Mouse (Mus musculus) bone marrow macrophage, adult 2 months (primary cell): ENCODE results near the gene Dusp6. TPM values are rescaled to one million over a fixed set of nuclear protein-coding genes. Genes with fewer than 3 reads are reported as not detected.

Source experiments
- H3K27ac ChIP-seq: 2 replicates; pipeline ENCODE4 v1.5.1; 2012; ENCODE audit warnings: low read depth, low read length; ENCODE audit not compliant: insufficient read depth
- H3K4me1 ChIP-seq: 2 replicates; pipeline ENCODE4 v1.6.1; 2012; ENCODE audit warnings: low read length; ENCODE audit not compliant: control insufficient read depth, insufficient read depth
- H3K4me3 ChIP-seq: 2 replicates; pipeline ENCODE4 v1.5.1; 2012; ENCODE audit warnings: mild to moderate bottlenecking, low read length, moderate library complexity; ENCODE audit not compliant: insufficient read depth
- CTCF ChIP-seq: IDR thresholded peaks from 2 replicates; pipeline ENCODE4 v1.5.1; 2012; ENCODE audit warnings: low read depth, mild to moderate bottlenecking, low read length, moderate library complexity
- POLR2A ChIP-seq: IDR thresholded peaks from 2 replicates; pipeline ENCODE4 v1.6.1; 2012; ENCODE audit warnings: mild to moderate bottlenecking, low read depth, low read length, borderline replicate concordance
- polyA plus RNA-seq: library from polyadenylated mRNA; stranded (reverse); fragments of >200 nt; gene quantifications from 2 replicates; pipeline ENCODE4 v1.2.4, GENCODE M21; 2012; ENCODE audit not compliant: missing spikeins, insufficient read depth, insufficient read length

Dusp6 gene
- polyA plus RNA-seq, 1 experiment, result 36.1 TPM

GRCm38 (mm10) chr10:99310204-99310603 lies 47.2 kb downstream of the Dusp6 start:
- no peak for TF ChIP-seq CTCF
- Histone ChIP-seq H3K27ac (no peak overlapping the region), H3K4me3 (no peak overlapping the region), H3K4me1 (no peaks in the 10 kb centered on the region)

- Histone ChIP-seq H3K27ac (no peak overlapping the region), H3K4me1 (no peaks in the 10 kb centered on the region), H3K4me3 (no peak overlapping the region)
- TF ChIP-seq POLR2A, result no peak
- TF ChIP-seq CTCF, result no peak
Measured at GRCm38 (mm10) chr10:99311956-99312355, 48.9 kb downstream of the Dusp6 start.

GRCm38 (mm10) chr10:99314366-99314765 lies 51.3 kb downstream of the Dusp6 start:
- no peak overlapping the region for H3K27ac ChIP-seq
- no peak overlapping the region for H3K4me3 ChIP-seq
- no peaks in the 10 kb centered on the region for H3K4me1 ChIP-seq
- no peak for TF ChIP-seq CTCF
- TF ChIP-seq POLR2A, result no peak

- H3K4me3 ChIP-seq, result no peak overlapping the region
- no peak overlapping the region for H3K27ac ChIP-seq
- TF ChIP-seq CTCF (no peak), POLR2A (no peak)
- H3K4me1 ChIP-seq, result no peaks in the 10 kb centered on the region
Measured at GRCm38 (mm10) chr10:99317057-99317456, 54.0 kb downstream of the Dusp6 start.

Other genes with a start within 250 kb of the Dusp6 start
- gene Poc1b, start 156.2 kb upstream of the Dusp6 start, polyA plus RNA-seq, result 16.4 and 21.8 TPM in 2 replicates
- gene Galnt4, start 155.1 kb upstream of the Dusp6 start, polyA plus RNA-seq, result 11.0 and 12.5 TPM in 2 replicates
- not detected in 2 replicates for gene Phxr2, start 136.9 kb upstream of the Dusp6 start, polyA plus RNA-seq